Mouse (Mus musculus): ENCODE measurements at regions not wholly inside any gene's neighbourhood (a gene's known extent, or its start where the extent isn't known, plus 50 kb on each side); places are given as distances from the start of the nearest gene placed in this dataset.

DNA sequence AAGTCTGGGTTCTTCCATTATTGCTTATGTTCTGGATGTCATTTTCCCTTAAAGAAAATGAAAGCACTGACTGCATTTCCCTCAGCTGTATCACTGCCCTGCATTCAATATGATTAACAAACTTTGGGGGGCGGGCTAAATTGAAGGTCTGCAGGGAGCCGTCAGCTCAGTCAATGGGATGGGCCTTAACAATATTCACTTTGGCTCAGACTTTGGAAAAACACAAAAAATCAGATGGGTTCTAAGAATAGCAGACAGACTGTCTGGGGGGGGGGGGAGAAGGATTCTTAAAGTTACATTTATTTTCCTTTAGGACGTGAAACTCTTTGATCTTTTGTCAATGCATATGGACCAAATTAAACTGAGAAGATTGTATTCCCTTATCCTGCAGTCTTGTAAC, 78.2 kb downstream of the Actbl2 start:
- TF ChIP-seq EP300 (IDR thresholded peaks at IDR 0.05; ENCODE audit: low read depth) (no peak), CTCF (IDR thresholded peaks at IDR 0.05; ENCODE audit: low read depth) (no peak)
- no peak for DNase-seq
- no peak for ATAC-seq
- Histone ChIP-seq H3K4me2 (ENCODE audit: low read depth, low read length) (no peak overlapping the region), H3K9ac (replicated peaks) (no peak overlapping the region), H3K4me1 (ENCODE audit: insufficient read depth) (no peaks in the 10 kb centered on the region), H3K36me3 (replicated peaks; ENCODE audit: insufficient read depth, low read length) (no peaks in the 10 kb centered on the region), H3K27me3 (ENCODE audit: insufficient read depth, low read length) (no peaks in the 10 kb centered on the region), H3K9me3 (ENCODE audit: low read length) (no peaks in the 10 kb centered on the region), H3K27ac (ENCODE audit: low read depth) (no peak overlapping the region), H3K4me3 (ENCODE audit: low read depth, low read length) (no peak overlapping the region)
- WGBS (ENCODE audit: insufficient replicate concordance) = 77% methylated on average over 3 of the region's 3 CpGs

GRCm38 (mm10) chr13:111333851-111334250, 79.0 kb downstream of the Actbl2 start:
- H3K4me1 ChIP-seq (ENCODE audit: insufficient read depth) = no peaks in the 10 kb centered on the region
- 85% methylated on average over 4 of the region's 4 CpGs for WGBS (ENCODE audit: insufficient replicate concordance)
- H3K27ac ChIP-seq (ENCODE audit: low read depth) = no peak overlapping the region
- DNase-seq (no peak), ATAC-seq (no peak)
- no peaks in the 10 kb centered on the region for H3K9me3 ChIP-seq (ENCODE audit: low read length)
- H3K9ac ChIP-seq (replicated peaks) = no peak overlapping the region
- TF ChIP-seq EP300 (IDR thresholded peaks at IDR 0.05; ENCODE audit: low read depth) = no peak
- no peak for TF ChIP-seq CTCF (IDR thresholded peaks at IDR 0.05; ENCODE audit: low read depth)
- H3K4me2 ChIP-seq (ENCODE audit: low read depth, low read length) = no peak overlapping the region
- H3K36me3 ChIP-seq (replicated peaks; ENCODE audit: insufficient read depth, low read length) = no peaks in the 10 kb centered on the region
- H3K4me3 ChIP-seq (ENCODE audit: low read depth, low read length) = no peak overlapping the region
- H3K27me3 ChIP-seq (ENCODE audit: insufficient read depth, low read length) = no peaks in the 10 kb centered on the region

DNA sequence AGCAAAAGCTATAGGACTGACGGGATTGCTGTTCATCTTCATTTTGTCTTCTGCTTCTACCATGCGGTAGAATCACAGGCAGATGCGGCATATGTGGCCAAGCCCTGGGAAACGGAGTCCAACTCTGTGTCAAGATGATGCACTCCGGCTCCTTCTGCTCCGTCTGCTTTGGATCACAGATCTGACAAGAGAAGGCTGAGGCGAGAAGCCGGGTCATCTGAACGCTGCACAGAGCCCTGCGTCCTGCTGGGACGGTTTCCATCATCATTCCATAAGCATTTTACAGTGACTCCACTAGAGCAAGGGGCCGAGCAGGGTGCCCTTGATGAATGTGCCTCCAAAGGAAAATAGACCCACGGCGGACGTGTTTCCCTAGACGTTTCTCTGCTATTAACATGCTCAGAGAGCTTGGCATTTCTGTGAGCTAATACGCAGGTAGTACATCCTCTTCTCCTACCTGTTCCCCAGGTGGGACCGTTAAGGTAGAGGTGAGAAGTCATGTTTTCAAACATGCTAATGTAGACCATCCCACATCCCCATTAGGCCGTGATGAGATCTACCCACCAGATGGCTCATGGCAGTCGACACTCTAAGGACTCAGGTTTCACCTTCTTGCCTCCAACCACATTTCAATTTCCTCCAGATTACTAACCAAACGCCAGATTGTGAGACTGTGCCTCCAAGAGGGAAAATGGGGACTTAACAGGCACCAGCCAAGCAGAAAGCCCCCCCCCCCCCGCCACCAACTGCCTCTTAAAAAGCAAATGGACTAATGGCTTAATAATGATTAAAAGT, 79.6 kb downstream of the Actbl2 start:
- H3K27me3 ChIP-seq (ENCODE audit: insufficient read depth, low read length) = no peaks in the 10 kb centered on the region
- no peak overlapping the region for H3K27ac ChIP-seq (ENCODE audit: low read depth)
- DNase-seq = no peak
- H3K9ac ChIP-seq (replicated peaks) = no peak overlapping the region
- H3K4me2 ChIP-seq (ENCODE audit: low read depth, low read length) = no peak overlapping the region
- TF ChIP-seq EP300 (IDR thresholded peaks at IDR 0.05; ENCODE audit: low read depth) = no peak
- no peak for TF ChIP-seq CTCF (IDR thresholded peaks at IDR 0.05; ENCODE audit: low read depth)
- no peak overlapping the region for H3K4me3 ChIP-seq (ENCODE audit: low read depth, low read length)
- H3K9me3 ChIP-seq (ENCODE audit: low read length) = no peaks in the 10 kb centered on the region
- no peaks in the 10 kb centered on the region for H3K36me3 ChIP-seq (replicated peaks; ENCODE audit: insufficient read depth, low read length)
- no peaks in the 10 kb centered on the region for H3K4me1 ChIP-seq (ENCODE audit: insufficient read depth)
- 79% methylated on average over 22 of the region's 22 CpGs for WGBS (ENCODE audit: insufficient replicate concordance)
- no peak for ATAC-seq

DNA sequence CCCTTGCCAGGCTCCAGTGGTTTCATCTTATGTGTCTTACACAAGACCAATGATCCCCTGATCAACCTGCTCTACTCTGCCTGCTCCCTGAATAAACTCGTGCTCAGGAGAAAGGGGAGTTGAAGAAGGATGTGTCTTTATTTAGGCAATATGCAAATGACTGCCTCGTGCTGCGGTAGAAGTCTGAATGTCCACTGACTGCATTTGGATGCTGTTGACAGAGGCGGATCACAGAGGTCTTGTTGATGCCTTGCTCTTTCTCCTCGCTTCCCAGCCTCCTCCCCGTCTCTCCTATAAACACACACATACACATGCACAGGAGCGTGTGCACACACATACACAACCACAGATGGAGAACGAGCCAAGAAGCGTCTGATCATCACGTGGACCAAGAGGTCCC, 90.2 kb downstream of the Actbl2 start:
- Histone ChIP-seq H3K27me3 (ENCODE audit: insufficient read depth, low read length) (no peaks in the 10 kb centered on the region), H3K4me3 (ENCODE audit: low read depth, low read length) (no peak overlapping the region), H3K4me2 (ENCODE audit: low read depth, low read length) (no peak overlapping the region), H3K36me3 (replicated peaks; ENCODE audit: insufficient read depth, low read length) (no peaks in the 10 kb centered on the region), H3K27ac (ENCODE audit: low read depth) (no peak overlapping the region), H3K9me3 (ENCODE audit: low read length) (no peaks in the 10 kb centered on the region), H3K4me1 (ENCODE audit: insufficient read depth) (peaks cover 5% of the 10 kb centered on the region), H3K9ac (replicated peaks) (no peak overlapping the region)
- DNase-seq = no peak
- TF ChIP-seq EP300 (IDR thresholded peaks at IDR 0.05; ENCODE audit: low read depth) (no peak), CTCF (IDR thresholded peaks at IDR 0.05; ENCODE audit: low read depth) (no peak)
- 62% methylated on average over 10 of the region's 10 CpGs for WGBS (ENCODE audit: insufficient replicate concordance)
- no peak for ATAC-seq

GRCm38 (mm10) chr13:111345486-111346440, 91.0 kb downstream of the Actbl2 start:
- Histone ChIP-seq H3K36me3 (replicated peaks; ENCODE audit: insufficient read depth, low read length) (no peaks in the 10 kb centered on the region), H3K9me3 (ENCODE audit: low read length) (no peaks in the 10 kb centered on the region), H3K9ac (replicated peaks) (no peak overlapping the region), H3K4me3 (ENCODE audit: low read depth, low read length) (no peak overlapping the region), H3K4me1 (ENCODE audit: insufficient read depth) (peaks cover 5% of the 10 kb centered on the region), H3K4me2 (ENCODE audit: low read depth, low read length) (0 out of 2 replicates have a peak overlapping the region, but pooled peaks have one; percentile 9), H3K27me3 (ENCODE audit: insufficient read depth, low read length) (no peaks in the 10 kb centered on the region), H3K27ac (ENCODE audit: low read depth) (no peak overlapping the region)
- ATAC-seq = peak; percentile 60
- TF ChIP-seq CTCF (IDR thresholded peaks at IDR 0.05; ENCODE audit: low read depth) = no peak
- peak; percentile 58 for TF ChIP-seq EP300 (IDR thresholded peaks at IDR 0.05; ENCODE audit: low read depth)
- no peak for DNase-seq
- 28% methylated on average over 15 of the region's 15 CpGs for WGBS (ENCODE audit: insufficient replicate concordance)
